In genomic region chr14:117238226-117238625, GRCm38 (mm10) we compare ENCODE assay signal across 25 mouse cellular contexts.
DNase-seq lines count a peak whose midpoint lies in the region; ATAC-seq and TF ChIP-seq lines count a peak whose summit lies in the region.
"Had no signal": no experiment of that assay in that cellular context is flagged by ENCODE, and none has a peak within 500 bp of the region (broad histone marks: within the 10 kb centered on the region; RNA-seq: fewer than 3 reads in every experiment).

No protein-coding gene starts in this region.

- H3K4me2 ChIP-seq in forebrain, embryonic 14.5 days (ENCODE audit: low read length) = no peak overlapping the region
- no peak overlapping the region for H3K4me2 ChIP-seq in forebrain, postnatal 0 days (ENCODE audit: low read depth)
- H3K4me2 ChIP-seq: embryonic facial prominence, embryonic 13.5 days; embryonic facial prominence, embryonic 15.5 days; forebrain, embryonic 12.5 days; forebrain, embryonic 15.5 days had no signal

- TF ChIP-seq CTCF in forebrain, postnatal 0 days (IDR thresholded peaks at IDR 0.05; ENCODE audit: low read depth) = no peak

- no peak overlapping the region for H3K4me3 ChIP-seq in forebrain, embryonic 14.5 days (ENCODE audit: low read depth, low read length)
- no peak overlapping the region for H3K4me3 ChIP-seq in forebrain, postnatal 0 days (ENCODE audit: low read depth, low read length)
- H3K4me3 ChIP-seq: embryonic facial prominence, embryonic 13.5 days; embryonic facial prominence, embryonic 15.5 days; erythroblast, embryonic 14.5 days; forebrain, embryonic 10.5 days; forebrain, embryonic 12.5 days; forebrain, embryonic 15.5 days had no signal

- ATAC-seq in forebrain, embryonic 14.5 days = 0 out of 2 replicates have a peak, but pooled peaks have one; percentile 18
- no peak for ATAC-seq in forebrain, postnatal 0 days
- ATAC-seq: CD4-positive, CD25-positive, alpha-beta regulatory T cell, adult 4 months; forebrain, embryonic 15.5 days had no signal

- no peaks in the 10 kb centered on the region for H3K9me3 ChIP-seq in forebrain, embryonic 14.5 days (replicated peaks; ENCODE audit: control insufficient read depth, low read length)
- H3K9me3 ChIP-seq in forebrain, postnatal 0 days (ENCODE audit: low read length) = no peaks in the 10 kb centered on the region
- H3K9me3 ChIP-seq: embryonic facial prominence, embryonic 13.5 days; embryonic facial prominence, embryonic 15.5 days; forebrain, embryonic 10.5 days; forebrain, embryonic 12.5 days; forebrain, embryonic 15.5 days had no signal

- H3K9ac ChIP-seq in forebrain, embryonic 14.5 days (ENCODE audit: low read length) = no peak overlapping the region
- no peak overlapping the region for H3K9ac ChIP-seq in forebrain, postnatal 0 days
- H3K9ac ChIP-seq: embryonic facial prominence, embryonic 13.5 days; embryonic facial prominence, embryonic 15.5 days; forebrain, embryonic 12.5 days; forebrain, embryonic 15.5 days had no signal

- H3K27ac ChIP-seq in forebrain, embryonic 14.5 days (ENCODE audit: low read depth, low read length) = no peak overlapping the region
- H3K27ac ChIP-seq in forebrain, postnatal 0 days (ENCODE audit: low read depth, low read length) = no peak overlapping the region
- H3K27ac ChIP-seq: embryonic facial prominence, embryonic 13.5 days; embryonic facial prominence, embryonic 15.5 days; forebrain, embryonic 10.5 days; forebrain, embryonic 12.5 days; forebrain, embryonic 15.5 days had no signal

- no peaks in the 10 kb centered on the region for H3K27me3 ChIP-seq in forebrain, embryonic 14.5 days (replicated peaks; ENCODE audit: control insufficient read depth, insufficient read depth, low read length)
- no peaks in the 10 kb centered on the region for H3K27me3 ChIP-seq in forebrain, postnatal 0 days (ENCODE audit: insufficient read depth, low read length)
- H3K27me3 ChIP-seq: CH12.LX; embryonic facial prominence, embryonic 13.5 days; embryonic facial prominence, embryonic 15.5 days; forebrain, embryonic 12.5 days; forebrain, embryonic 15.5 days had no signal

- no peak for DNase-seq in forebrain, embryonic 14.5 days (ENCODE audit: low spot score)
- DNase-seq in forebrain, postnatal 0 days = no peak
- peak; percentile 57 for DNase-seq in Muller cell, postnatal 12 days (ENCODE audit: inconsistent ontology term)
- DNase-seq in retina, postnatal 1 day = peak; percentile 44
- no peak for DNase-seq in thymus, adult 18-20 months
- DNase-seq: adrenal gland, adult 2 months; adrenal gland, postnatal 10 days; adrenal gland, postnatal 25 days; B cell, adult 2 months; cerebellum, adult 11 months; cerebellum, adult 18-20 months; cerebellum, adult 8-10 months; cerebellum, adult 9-11 months; cerebellum, postnatal 14 days; cerebellum, postnatal 36 days; embryo, embryonic 11 days had no signal

- peaks cover 3% of the 10 kb centered on the region; the same call in 1 of the 2 replicates for H3K4me1 ChIP-seq in forebrain, embryonic 14.5 days (ENCODE audit: control insufficient read depth, insufficient read depth, low read length)
- H3K4me1 ChIP-seq in forebrain, postnatal 0 days (ENCODE audit: insufficient read depth) = no peaks in the 10 kb centered on the region
- H3K4me1 ChIP-seq: embryonic facial prominence, embryonic 15.5 days; forebrain, embryonic 12.5 days; forebrain, embryonic 15.5 days had no signal

- no peaks in the 10 kb centered on the region for H3K36me3 ChIP-seq in forebrain, embryonic 14.5 days (ENCODE audit: control insufficient read depth, insufficient read depth, low read length)
- H3K36me3 ChIP-seq in forebrain, postnatal 0 days (ENCODE audit: insufficient read depth) = no peaks in the 10 kb centered on the region
- H3K36me3 ChIP-seq: embryonic facial prominence, embryonic 13.5 days; embryonic facial prominence, embryonic 15.5 days; forebrain, embryonic 10.5 days; forebrain, embryonic 12.5 days; forebrain, embryonic 15.5 days; G1E had no signal

- 41% methylated on average over 6 of the region's 6 CpGs for WGBS in forebrain, embryonic 14.5 days
- 42% methylated on average over 6 of the region's 6 CpGs for WGBS in forebrain, postnatal 0 days

Comparison
In these comparisons a context has a peak if more than half of its experiments do, and no peak if none do; other contexts are left out.
1. DNase-seq: peak in Muller cell, postnatal 12 days (single experiment) and retina, postnatal 1 day (single experiment); none in forebrain, embryonic 14.5 days (single experiment), forebrain, postnatal 0 days (single experiment) and thymus, adult 18-20 months (0 of 2).